Mouse (Mus musculus): ENCODE results near the gene Lrrc4b. TPM values are rescaled to one million over a fixed set of nuclear protein-coding genes. Genes with fewer than 3 reads are reported as not detected.

Gene Lrrc4b
- polyA plus RNA-seq, 1 experiment = 0.46 TPM

GRCm38 (mm10) chr7:44475046-44475614 lies 46.3 kb downstream of the Lrrc4b start:
- no peak for TF ChIP-seq CTCF (IDR thresholded peaks at IDR 0.05; ENCODE audit: control insufficient read depth, insufficient read depth, insufficient replicate concordance, low read depth, low read length)
- no peak for TF ChIP-seq POLR2A (IDR thresholded peaks at IDR 0.05; ENCODE audit: control insufficient read depth, low read depth, low read length)
- no peaks in the 10 kb centered on the region; the same call in 1 of the 2 replicates for H3K4me1 ChIP-seq (ENCODE audit: control insufficient read depth, insufficient read depth, low read length)
- H3K27ac ChIP-seq (ENCODE audit: control insufficient read depth, insufficient read depth, low read depth, low read length) = no peak overlapping the region
- H3K36me3 ChIP-seq (ENCODE audit: control insufficient read depth, insufficient read depth, low read length) = no peaks in the 10 kb centered on the region
- H3K27me3 ChIP-seq (ENCODE audit: control insufficient read depth, insufficient read depth, low read length) = no peaks in the 10 kb centered on the region
- no peak overlapping the region for H3K4me3 ChIP-seq (ENCODE audit: control insufficient read depth, low read depth, low read length)

GRCm38 (mm10) chr7:44482836-44483435 lies 54.1 kb downstream of the Lrrc4b start:
- no peak overlapping the region for H3K4me3 ChIP-seq (ENCODE audit: control insufficient read depth, low read depth, low read length)
- no peak overlapping the region for H3K27ac ChIP-seq (ENCODE audit: control insufficient read depth, insufficient read depth, low read depth, low read length)
- TF ChIP-seq POLR2A (IDR thresholded peaks at IDR 0.05; ENCODE audit: control insufficient read depth, low read depth, low read length) = no peak
- TF ChIP-seq CTCF (IDR thresholded peaks at IDR 0.05; ENCODE audit: control insufficient read depth, insufficient read depth, insufficient replicate concordance, low read depth, low read length) = no peak
- H3K4me1 ChIP-seq (ENCODE audit: control insufficient read depth, insufficient read depth, low read length) = no peaks in the 10 kb centered on the region
- no peaks in the 10 kb centered on the region for H3K27me3 ChIP-seq (ENCODE audit: control insufficient read depth, insufficient read depth, low read length)
- no peaks in the 10 kb centered on the region for H3K36me3 ChIP-seq (ENCODE audit: control insufficient read depth, insufficient read depth, low read length)

GRCm38 (mm10) chr7:44484109-44484508 lies 55.3 kb downstream of the Lrrc4b start:
- Histone ChIP-seq H3K4me3 (ENCODE audit: control insufficient read depth, low read depth, low read length) (no peak overlapping the region), H3K27ac (ENCODE audit: control insufficient read depth, insufficient read depth, low read depth, low read length) (no peak overlapping the region), H3K36me3 (ENCODE audit: control insufficient read depth, insufficient read depth, low read length) (no peaks in the 10 kb centered on the region), H3K4me1 (ENCODE audit: control insufficient read depth, insufficient read depth, low read length) (no peaks in the 10 kb centered on the region), H3K27me3 (ENCODE audit: control insufficient read depth, insufficient read depth, low read length) (no peaks in the 10 kb centered on the region)
- TF ChIP-seq POLR2A (IDR thresholded peaks at IDR 0.05; ENCODE audit: control insufficient read depth, low read depth, low read length) = no peak
- no peak for TF ChIP-seq CTCF (IDR thresholded peaks at IDR 0.05; ENCODE audit: control insufficient read depth, insufficient read depth, insufficient replicate concordance, low read depth, low read length)

- Histone ChIP-seq H3K4me1 (ENCODE audit: control insufficient read depth, insufficient read depth, low read length) (no peaks in the 10 kb centered on the region), H3K27ac (ENCODE audit: control insufficient read depth, insufficient read depth, low read depth, low read length) (no peak overlapping the region), H3K4me3 (ENCODE audit: control insufficient read depth, low read depth, low read length) (no peak overlapping the region), H3K27me3 (ENCODE audit: control insufficient read depth, insufficient read depth, low read length) (no peaks in the 10 kb centered on the region), H3K36me3 (ENCODE audit: control insufficient read depth, insufficient read depth, low read length) (no peaks in the 10 kb centered on the region)
- no peak for TF ChIP-seq POLR2A (IDR thresholded peaks at IDR 0.05; ENCODE audit: control insufficient read depth, low read depth, low read length)
- TF ChIP-seq CTCF (IDR thresholded peaks at IDR 0.05; ENCODE audit: control insufficient read depth, insufficient read depth, insufficient replicate concordance, low read depth, low read length) = peak; percentile 86; the same call in 1 of the 2 replicates
Measured at GRCm38 (mm10) chr7:44484841-44485571, 56.2 kb downstream of the Lrrc4b start.

- TF ChIP-seq CTCF (IDR thresholded peaks at IDR 0.05; ENCODE audit: control insufficient read depth, insufficient read depth, insufficient replicate concordance, low read depth, low read length) (no peak), POLR2A (IDR thresholded peaks at IDR 0.05; ENCODE audit: control insufficient read depth, low read depth, low read length) (no peak)
- H3K4me3 ChIP-seq (ENCODE audit: control insufficient read depth, low read depth, low read length) = no peak overlapping the region
- no peaks in the 10 kb centered on the region for H3K4me1 ChIP-seq (ENCODE audit: control insufficient read depth, insufficient read depth, low read length)
- H3K36me3 ChIP-seq (ENCODE audit: control insufficient read depth, insufficient read depth, low read length) = no peaks in the 10 kb centered on the region
- no peaks in the 10 kb centered on the region for H3K27me3 ChIP-seq (ENCODE audit: control insufficient read depth, insufficient read depth, low read length)
- no peak overlapping the region for H3K27ac ChIP-seq (ENCODE audit: control insufficient read depth, insufficient read depth, low read depth, low read length)
Measured at GRCm38 (mm10) chr7:44485572-44486195, 56.9 kb downstream of the Lrrc4b start.

- H3K4me3 ChIP-seq (ENCODE audit: control insufficient read depth, low read depth, low read length) = no peak overlapping the region
- H3K4me1 ChIP-seq (ENCODE audit: control insufficient read depth, insufficient read depth, low read length) = no peaks in the 10 kb centered on the region
- H3K36me3 ChIP-seq (ENCODE audit: control insufficient read depth, insufficient read depth, low read length) = no peaks in the 10 kb centered on the region
- no peaks in the 10 kb centered on the region for H3K27me3 ChIP-seq (ENCODE audit: control insufficient read depth, insufficient read depth, low read length)
- TF ChIP-seq POLR2A (IDR thresholded peaks at IDR 0.05; ENCODE audit: control insufficient read depth, low read depth, low read length) = no peak
- TF ChIP-seq CTCF (IDR thresholded peaks at IDR 0.05; ENCODE audit: control insufficient read depth, insufficient read depth, insufficient replicate concordance, low read depth, low read length) = no peak
- H3K27ac ChIP-seq (ENCODE audit: control insufficient read depth, insufficient read depth, low read depth, low read length) = no peak overlapping the region
Measured at GRCm38 (mm10) chr7:44486927-44487575, 58.2 kb downstream of the Lrrc4b start.

Data from testis, adult 2 months (tissue).